Mouse (Mus musculus) brain, embryonic 14.5 days (tissue): ENCODE data around the gene Nudcd3.

Source experiments
- CTCF ChIP-seq: fragments of 200-500 bp; IDR thresholded peaks from 2 replicates; pipeline ENCODE4 v1.5.1; 2012; ENCODE audit warnings: inconsistent platforms, mild to moderate bottlenecking, moderate library complexity, borderline replicate concordance; ENCODE audit not compliant: insufficient read depth, insufficient read length; ENCODE audit errors: extremely low read depth
- POLR2A ChIP-seq: fragments of 200-500 bp; IDR thresholded peaks from 2 replicates; pipeline ENCODE4 v1.6.1; 2012; ENCODE audit warnings: mild to moderate bottlenecking, inconsistent platforms, borderline replicate concordance; ENCODE audit not compliant: poor library complexity, insufficient read depth, insufficient read length, severe bottlenecking; ENCODE audit errors: extremely low read depth

GRCm38 (mm10) chr11:6111734-6112484 is 88.3 kb downstream of the Nudcd3 start:
- TF ChIP-seq POLR2A (no peak), CTCF (no peak)
